Mouse (Mus musculus) stomach, postnatal 0 days (tissue): ENCODE measurements around the gene Trappc2.
A peak's percentile ranks its signal among the peaks of the same experiment; 100 is the strongest.

ENCODE experiments used
- CTCF ChIP-seq: IDR thresholded peaks from 2 replicates; pipeline ENCODE4 v1.5.1; 2016; ENCODE audit warnings: antibody characterized with exemption, low read depth, mild to moderate bottlenecking, moderate library complexity
- EP300 ChIP-seq: optimal IDR thresholded peaks from 2 replicates; pipeline ENCODE3; 2016; ENCODE audit warnings: antibody characterized with exemption

DNA sequence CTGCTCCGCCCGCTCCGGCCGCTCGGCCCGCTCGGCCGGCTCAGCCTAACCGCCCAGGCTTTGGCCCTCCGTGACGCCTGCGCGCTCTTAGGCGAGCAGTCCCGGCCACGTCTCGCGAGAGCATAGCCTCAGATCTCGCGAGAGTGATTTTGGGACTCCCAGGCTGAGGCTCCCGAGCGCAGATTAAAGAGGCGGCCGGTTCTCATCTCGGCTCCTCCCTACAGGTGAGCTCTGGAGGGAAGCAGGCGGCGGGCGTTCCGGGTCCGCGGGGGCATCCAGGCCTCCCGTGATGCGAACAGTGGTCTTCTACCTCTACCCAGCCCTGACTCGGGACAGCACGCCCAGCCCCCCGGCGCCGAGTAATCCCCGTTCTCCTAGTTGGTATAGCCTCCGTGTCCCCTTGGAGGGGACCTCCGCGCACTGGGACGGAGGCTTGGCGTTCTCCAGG is 266 bp downstream of the Trappc2 start, which contains the start of gene Ofd1:
- no peak for TF ChIP-seq CTCF
- TF ChIP-seq EP300: peak; percentile 95
